Mouse (Mus musculus): Measurements from ENCODE around the gene Ntmt1. TPM values are rescaled to one million over a fixed set of nuclear protein-coding genes. Genes with fewer than 3 reads are reported as not detected.

Ntmt1 gene
- polyA plus RNA-seq, 1 experiment from 2014 or later: 90.0 TPM

DNA sequence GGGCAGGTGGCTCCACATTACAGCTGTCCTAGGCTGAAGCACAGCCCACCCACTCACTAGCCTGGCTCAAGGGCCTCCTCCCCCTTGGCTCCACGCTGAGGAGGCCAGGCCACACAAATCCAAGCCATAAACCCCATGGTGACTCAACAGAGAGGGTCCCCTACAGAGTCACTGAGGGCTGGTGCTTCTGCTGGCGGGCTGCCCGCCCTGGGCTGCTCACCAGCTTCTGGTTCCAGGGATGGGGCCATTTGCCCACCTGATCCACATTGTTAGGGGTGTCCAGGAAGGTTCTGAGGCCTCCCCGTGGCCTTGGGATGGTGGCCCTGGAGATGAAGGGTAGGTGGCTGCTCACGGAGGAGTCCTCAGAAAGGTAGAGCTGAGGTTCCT lies 11.7 kb upstream of the Ntmt1 start:
- Histone ChIP-seq H3K9me3 (replicated peaks; ENCODE audit: control insufficient read depth, low read length) (no peaks in the 10 kb centered on the region), H3K27me3 (ENCODE audit: control insufficient read depth, insufficient read depth, low read length) (peaks cover 5% of the 10 kb centered on the region; the same call in 1 of the 2 replicates), H3K27ac (ENCODE audit: low read length) (no peak overlapping the region), H3K4me1 (ENCODE audit: control insufficient read depth, insufficient read depth, low read length) (peaks cover 10% of the 10 kb centered on the region), H3K9ac (ENCODE audit: low read length) (no peak overlapping the region), H3K4me2 (ENCODE audit: low read depth, low read length) (peak overlapping the region; percentile 51; the same call in 1 of the 2 replicates), H3K36me3 (ENCODE audit: control insufficient read depth, insufficient read depth) (no peaks in the 10 kb centered on the region), H3K4me3 (ENCODE audit: low read length) (no peak overlapping the region)
- 76% methylated on average over 5 of the region's 5 CpGs for WGBS
- ATAC-seq (replicated peaks; ENCODE audit: extremely low read depth, insufficient read depth, low FRiP score): no peak

DNA sequence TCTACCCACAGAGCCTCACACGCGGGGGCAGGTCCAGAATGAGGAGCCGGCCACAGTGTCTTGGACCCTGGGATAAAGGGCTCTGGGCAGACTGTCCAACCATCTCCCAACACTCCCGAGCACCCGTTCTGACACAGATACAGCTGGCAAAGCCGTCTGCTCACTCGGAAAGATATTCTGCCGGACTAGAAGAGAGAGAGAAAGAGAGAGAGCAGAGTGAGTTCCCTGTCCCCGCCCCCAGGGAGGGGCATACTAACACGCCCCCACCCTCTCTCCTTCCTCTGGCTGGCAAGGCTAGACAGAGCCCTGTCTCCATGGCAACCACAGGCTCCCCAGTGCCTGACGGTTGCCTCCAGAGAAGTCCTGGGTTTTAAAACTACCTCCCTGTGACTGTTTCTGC lies 11.2 kb upstream of the Ntmt1 start:
- Histone ChIP-seq H3K4me1 (ENCODE audit: control insufficient read depth, insufficient read depth, low read length) (peaks cover 12% of the 10 kb centered on the region), H3K27ac (ENCODE audit: low read length) (no peak overlapping the region), H3K9ac (ENCODE audit: low read length) (peak overlapping the region; percentile 45), H3K36me3 (ENCODE audit: control insufficient read depth, insufficient read depth) (no peaks in the 10 kb centered on the region), H3K4me2 (ENCODE audit: low read depth, low read length) (peak overlapping the region; percentile 51), H3K9me3 (replicated peaks; ENCODE audit: control insufficient read depth, low read length) (no peaks in the 10 kb centered on the region), H3K27me3 (ENCODE audit: control insufficient read depth, insufficient read depth, low read length) (peaks cover 5% of the 10 kb centered on the region), H3K4me3 (ENCODE audit: low read length) (0 out of 2 replicates have a peak overlapping the region, but pooled peaks have one; percentile 13)
- 5% methylated on average over 11 of the region's 11 CpGs for WGBS
- peak; percentile 60 for ATAC-seq (replicated peaks; ENCODE audit: extremely low read depth, insufficient read depth, low FRiP score)

DNA sequence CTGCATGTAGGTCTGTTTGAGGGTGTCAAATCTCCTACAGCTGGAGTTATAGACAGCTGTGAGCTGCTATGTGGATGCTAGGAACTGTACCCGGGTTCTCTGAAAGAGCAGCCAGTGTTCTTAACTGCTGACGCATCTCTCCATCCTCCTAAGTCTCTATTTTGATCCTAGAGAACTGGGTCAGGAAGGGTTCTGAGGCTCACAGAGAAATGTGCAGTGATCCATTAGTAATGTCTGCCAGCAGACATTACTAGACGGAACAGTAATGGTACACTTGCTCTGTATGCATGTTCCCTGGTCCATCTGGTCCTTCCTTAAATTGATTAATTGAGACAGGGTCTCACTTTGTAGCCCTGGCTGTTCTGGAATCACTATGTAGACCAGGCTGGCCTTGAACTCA lies 8.2 kb upstream of the Ntmt1 start:
- Histone ChIP-seq H3K4me1 (ENCODE audit: control insufficient read depth, insufficient read depth, low read length) (peaks cover 17% of the 10 kb centered on the region), H3K27me3 (ENCODE audit: control insufficient read depth, insufficient read depth, low read length) (peaks cover 12% of the 10 kb centered on the region), H3K27ac (ENCODE audit: low read length) (no peak overlapping the region), H3K9ac (ENCODE audit: low read length) (no peak overlapping the region), H3K36me3 (ENCODE audit: control insufficient read depth, insufficient read depth) (no peaks in the 10 kb centered on the region), H3K4me3 (ENCODE audit: low read length) (no peak overlapping the region), H3K4me2 (ENCODE audit: low read depth, low read length) (no peak overlapping the region), H3K9me3 (replicated peaks; ENCODE audit: control insufficient read depth, low read length) (no peaks in the 10 kb centered on the region)
- no peak for ATAC-seq (replicated peaks; ENCODE audit: extremely low read depth, insufficient read depth, low FRiP score)
- 80% methylated on average over 3 of the region's 3 CpGs for WGBS

DNA sequence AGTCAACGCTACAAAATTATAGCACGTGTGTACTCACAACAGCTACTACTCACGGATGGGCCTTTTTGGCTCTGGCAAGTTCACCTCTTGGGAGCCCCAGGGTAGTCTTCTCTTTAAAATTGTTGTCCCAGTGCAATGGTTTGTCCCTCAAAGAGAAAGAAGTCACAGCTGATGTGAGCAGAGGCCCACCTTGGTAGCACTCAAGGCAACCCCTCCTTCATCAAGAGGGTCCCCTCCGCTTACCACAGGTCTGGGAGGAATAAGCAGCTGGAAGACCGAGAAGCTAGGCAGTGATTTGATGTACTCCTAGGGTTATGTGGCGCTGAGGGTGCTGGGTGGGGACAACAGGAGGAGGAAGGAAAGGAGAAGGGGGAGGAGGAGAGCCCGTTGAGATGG lies 7.0 kb upstream of the Ntmt1 start:
- Histone ChIP-seq H3K4me1 (ENCODE audit: control insufficient read depth, insufficient read depth, low read length) (peaks cover 17% of the 10 kb centered on the region), H3K9ac (ENCODE audit: low read length) (peak overlapping the region; percentile 78), H3K4me3 (ENCODE audit: low read length) (peak overlapping the region; percentile 59), H3K27ac (ENCODE audit: low read length) (no peak overlapping the region), H3K36me3 (ENCODE audit: control insufficient read depth, insufficient read depth) (no peaks in the 10 kb centered on the region), H3K4me2 (ENCODE audit: low read depth, low read length) (peak overlapping the region; percentile 96), H3K9me3 (replicated peaks; ENCODE audit: control insufficient read depth, low read length) (no peaks in the 10 kb centered on the region), H3K27me3 (ENCODE audit: control insufficient read depth, insufficient read depth, low read length) (peaks cover 12% of the 10 kb centered on the region)
- WGBS: 44% methylated on average over 7 of the region's 7 CpGs
- no peak for ATAC-seq (replicated peaks; ENCODE audit: extremely low read depth, insufficient read depth, low FRiP score)

DNA sequence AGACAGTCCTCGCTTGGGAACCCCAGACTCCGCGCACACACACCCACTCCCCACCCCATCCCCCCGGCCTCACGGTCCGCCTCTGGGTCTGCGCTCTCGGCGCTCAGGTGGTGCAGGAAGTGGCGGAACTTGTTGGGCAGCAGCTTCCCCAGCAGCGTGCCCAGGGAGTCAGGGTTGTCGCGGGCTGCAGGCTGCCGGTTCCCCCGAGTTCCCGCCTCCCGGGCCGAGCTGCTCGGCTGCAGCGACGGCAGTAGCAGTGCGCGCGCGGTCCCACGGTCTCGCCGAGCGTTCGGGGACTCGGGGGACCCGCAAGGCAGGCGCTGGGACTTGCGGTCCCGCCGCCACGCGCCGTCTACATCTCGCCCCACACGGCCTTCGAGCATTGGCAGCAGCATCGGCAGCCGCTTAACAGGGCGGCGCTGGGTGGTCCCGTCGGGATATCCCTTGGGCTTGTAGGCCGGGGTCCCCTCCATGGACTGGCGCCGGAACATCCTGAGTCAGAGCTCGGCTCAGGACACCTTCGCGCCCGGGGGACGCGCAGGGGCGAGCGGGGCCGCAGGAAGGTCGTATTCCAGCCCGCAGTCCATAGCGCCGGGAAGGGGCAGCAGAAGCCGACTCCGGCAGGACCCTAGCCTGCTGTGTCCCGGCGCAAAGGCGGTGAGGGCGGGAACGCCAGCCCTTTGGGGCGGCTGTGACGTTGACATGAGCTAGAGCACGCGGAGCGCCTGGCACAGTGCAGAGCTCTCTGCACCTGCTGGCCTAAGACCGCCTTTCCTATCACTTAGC lies 6.4 kb upstream of the Ntmt1 start:
- Histone ChIP-seq H3K4me2 (ENCODE audit: low read depth, low read length) (peak overlapping the region; percentile 96), H3K36me3 (ENCODE audit: control insufficient read depth, insufficient read depth) (no peaks in the 10 kb centered on the region), H3K4me3 (ENCODE audit: low read length) (peak overlapping the region; percentile 59), H3K27me3 (ENCODE audit: control insufficient read depth, insufficient read depth, low read length) (peaks cover 12% of the 10 kb centered on the region), H3K4me1 (ENCODE audit: control insufficient read depth, insufficient read depth, low read length) (peaks cover 13% of the 10 kb centered on the region), H3K27ac (ENCODE audit: low read length) (no peak overlapping the region), H3K9me3 (replicated peaks; ENCODE audit: control insufficient read depth, low read length) (no peaks in the 10 kb centered on the region), H3K9ac (ENCODE audit: low read length) (peak overlapping the region; percentile 78)
- ATAC-seq (replicated peaks; ENCODE audit: extremely low read depth, insufficient read depth, low FRiP score): peak; percentile 82
- WGBS: 1% methylated on average over 77 of the region's 77 CpGs

DNA sequence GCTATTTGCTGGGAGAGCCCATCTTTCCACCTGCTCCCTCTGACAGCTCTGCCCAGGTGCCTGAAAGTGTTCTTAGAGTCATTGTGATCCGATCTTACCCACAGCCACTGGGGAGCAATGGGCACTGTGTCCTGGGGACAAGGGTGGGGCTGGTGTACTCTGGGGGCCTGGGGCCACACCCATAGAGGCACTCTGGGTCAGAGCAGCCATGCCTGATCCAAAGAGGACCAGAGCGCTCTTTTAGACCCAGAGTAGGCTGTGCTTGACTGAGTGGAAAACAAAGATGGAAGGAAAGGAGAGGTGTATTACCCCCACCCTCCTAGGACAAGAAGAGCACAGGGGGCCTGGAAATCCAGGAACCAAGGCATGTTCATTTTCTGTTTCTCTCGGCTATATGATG lies 4.0 kb upstream of the Ntmt1 start, which contains the start of gene 1700001O22Rik:
Gene 1700001O22Rik, minus strand, starts transcription at position 58 of the 400 bp plus-strand sequence.
- Histone ChIP-seq H3K27me3 (ENCODE audit: control insufficient read depth, insufficient read depth, low read length) (peaks cover 12% of the 10 kb centered on the region), H3K4me1 (ENCODE audit: control insufficient read depth, insufficient read depth, low read length) (peaks cover 8% of the 10 kb centered on the region), H3K36me3 (ENCODE audit: control insufficient read depth, insufficient read depth) (no peaks in the 10 kb centered on the region), H3K4me3 (ENCODE audit: low read length) (no peak within 1 kb of the TSS), H3K27ac (ENCODE audit: low read length) (no peak within 1 kb of the TSS), H3K9ac (ENCODE audit: low read length) (no peak within 1 kb of the TSS), H3K4me2 (ENCODE audit: low read depth, low read length) (no peak within 1 kb of the TSS), H3K9me3 (replicated peaks; ENCODE audit: control insufficient read depth, low read length) (no peaks in the 10 kb centered on the region)
- ATAC-seq (replicated peaks; ENCODE audit: extremely low read depth, insufficient read depth, low FRiP score): no peak
- WGBS: 79% methylated on average over 3 of the region's 3 CpGs

DNA sequence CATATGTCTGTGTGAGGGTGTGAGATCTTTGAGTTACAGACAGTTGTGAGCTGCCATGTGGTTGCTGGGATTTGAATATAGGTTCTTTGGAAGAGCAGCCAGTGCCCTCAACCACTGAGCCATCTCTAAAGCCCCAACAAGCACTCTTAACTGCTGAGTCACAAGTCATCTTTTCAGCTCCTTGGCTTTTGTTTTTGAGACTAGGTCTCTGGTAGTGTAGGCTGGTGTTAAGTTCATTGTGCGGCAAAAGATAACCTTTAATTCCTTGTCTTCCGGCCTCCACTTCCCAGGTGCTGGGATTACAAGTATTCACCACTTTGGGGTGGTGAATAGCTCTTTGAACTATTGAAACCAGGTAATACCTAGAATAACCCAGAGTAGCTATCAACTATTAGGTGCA lies 1.6 kb upstream of the Ntmt1 start:
- Histone ChIP-seq H3K27ac (ENCODE audit: low read length) (no peak overlapping the region), H3K4me2 (ENCODE audit: low read depth, low read length) (no peak overlapping the region)
- WGBS: 93% methylated on average over 2 of the region's 2 CpGs

DNA sequence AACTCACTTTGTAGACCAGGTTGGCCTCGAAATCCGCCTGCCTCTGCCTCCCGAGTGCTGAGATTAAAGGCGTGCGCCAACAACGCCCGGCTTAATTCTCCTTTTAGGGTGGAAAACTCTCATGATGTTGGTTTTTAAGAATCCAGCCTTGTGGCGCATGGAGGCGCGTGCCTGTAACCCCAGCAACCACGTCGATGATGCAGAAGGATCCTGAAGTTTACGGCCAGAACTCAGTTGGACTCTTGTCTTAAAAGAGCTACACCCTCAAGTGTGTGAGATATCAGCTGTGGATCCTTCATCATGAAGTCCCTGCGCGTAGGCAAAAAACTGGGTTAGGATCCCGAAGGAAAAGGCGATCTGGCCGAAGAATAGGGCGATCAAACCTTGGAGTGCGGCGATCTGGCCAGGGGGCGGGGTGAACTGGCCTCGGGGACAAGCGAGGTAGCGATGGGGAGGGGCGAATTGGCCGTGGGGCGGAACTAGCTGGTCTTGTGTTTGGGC lies 429 bp upstream of the Ntmt1 start:
- Histone ChIP-seq H3K27me3 (ENCODE audit: control insufficient read depth, insufficient read depth, low read length) (peaks cover 3% of the 10 kb centered on the region; the same call in 1 of the 2 replicates), H3K9ac (ENCODE audit: low read length) (peak overlapping the region; percentile 73), H3K27ac (ENCODE audit: low read length) (peak overlapping the region; percentile 73), H3K36me3 (ENCODE audit: control insufficient read depth, insufficient read depth) (0 out of 2 replicates have a peak, but pooled peaks cover 2% of the 10 kb centered on the region), H3K9me3 (replicated peaks; ENCODE audit: control insufficient read depth, low read length) (no peaks in the 10 kb centered on the region), H3K4me1 (ENCODE audit: control insufficient read depth, insufficient read depth, low read length) (peaks cover 17% of the 10 kb centered on the region), H3K4me3 (ENCODE audit: low read length) (peak overlapping the region; percentile 78), H3K4me2 (ENCODE audit: low read depth, low read length) (peak overlapping the region; percentile 91)
- 8% methylated on average over 28 of the region's 28 CpGs for WGBS
- no peak; the same call in 1 of the 2 replicates for ATAC-seq (replicated peaks; ENCODE audit: extremely low read depth, insufficient read depth, low FRiP score)

More for the DNA sequence above, 1.6 kb upstream of the Ntmt1 start:
- Histone ChIP-seq H3K4me1 (ENCODE audit: control insufficient read depth, insufficient read depth, low read length) (peaks cover 24% of the 10 kb centered on the region), H3K36me3 (ENCODE audit: control insufficient read depth, insufficient read depth) (no peaks in the 10 kb centered on the region), H3K27me3 (ENCODE audit: control insufficient read depth, insufficient read depth, low read length) (peaks cover 6% of the 10 kb centered on the region; the same call in 1 of the 2 replicates), H3K9me3 (replicated peaks; ENCODE audit: control insufficient read depth, low read length) (no peaks in the 10 kb centered on the region), H3K9ac (ENCODE audit: low read length) (no peak overlapping the region), H3K4me3 (ENCODE audit: low read length) (no peak overlapping the region)
- ATAC-seq (replicated peaks; ENCODE audit: extremely low read depth, insufficient read depth, low FRiP score): no peak

DNA sequence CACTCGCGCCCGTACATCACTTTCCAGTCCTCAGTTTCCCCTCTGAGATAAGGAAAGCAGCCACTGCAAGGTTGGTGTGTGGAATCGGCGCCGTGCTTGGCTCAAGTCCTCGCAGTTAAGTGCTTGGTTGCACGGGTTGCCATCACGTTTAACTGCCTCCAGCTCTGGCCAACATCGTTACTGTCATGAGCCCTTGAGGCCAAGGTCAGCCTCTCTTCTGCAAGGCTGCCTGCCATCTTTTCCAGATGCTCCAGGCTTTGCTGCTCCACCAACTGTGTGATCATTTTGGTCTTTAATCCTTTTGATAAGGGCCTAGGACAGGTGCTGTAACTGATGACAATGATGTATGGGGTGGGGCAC lies 650 bp downstream of the Ntmt1 start:
- WGBS: 1% methylated on average over 10 of the region's 10 CpGs

More for the DNA sequence above, 650 bp downstream of the Ntmt1 start:
- H3K27ac ChIP-seq (ENCODE audit: low read length): peak overlapping the region; percentile 87
- no peaks in the 10 kb centered on the region for H3K9me3 ChIP-seq (replicated peaks; ENCODE audit: control insufficient read depth, low read length)
- peak overlapping the region; percentile 78 for H3K4me3 ChIP-seq (ENCODE audit: low read length)
- 0 out of 2 replicates have a peak, but pooled peaks cover 2% of the 10 kb centered on the region for H3K27me3 ChIP-seq (ENCODE audit: control insufficient read depth, insufficient read depth, low read length)
- H3K4me1 ChIP-seq (ENCODE audit: control insufficient read depth, insufficient read depth, low read length): peaks cover 17% of the 10 kb centered on the region
- peak overlapping the region; percentile 91 for H3K4me2 ChIP-seq (ENCODE audit: low read depth, low read length)
- H3K36me3 ChIP-seq (ENCODE audit: control insufficient read depth, insufficient read depth): peaks cover 4% of the 10 kb centered on the region; the same call in 1 of the 2 replicates
- ATAC-seq (replicated peaks; ENCODE audit: extremely low read depth, insufficient read depth, low FRiP score): no peak
- peak overlapping the region; percentile 89 for H3K9ac ChIP-seq (ENCODE audit: low read length)
